Mouse (Mus musculus): ENCODE data around the gene Prr12.

GRCm38 (mm10) chr7:45058607-45059571, 6.2 kb upstream of the Prr12 start:
- TF ChIP-seq POLR2A (IDR thresholded peaks at IDR 0.05; ENCODE audit: extremely low read depth, insufficient read depth, low read length) (no peak), CTCF (IDR thresholded peaks at IDR 0.05; ENCODE audit: extremely low read depth, insufficient read depth, low read length) (no peak)

All from cortical plate, adult 2 months (tissue).